Mouse (Mus musculus) heart, adult 11 months (tissue): Measurements from ENCODE around the gene Gldn.
A peak's percentile ranks its signal among the peaks of the same experiment; 100 is the strongest.

ENCODE experiments used
- DNase-seq: peaks from one replicate; pipeline ENCODE4 v3.0.0; 2022

Gldn gene

GRCm38 (mm10) chr9:54286331-54286987 is at the start of gene Gldn:
Gene Gldn (plus strand): TSS chr9:54286486.
- peak; percentile 60 for DNase-seq

- DNase-seq = no peak
Observed at GRCm38 (mm10) chr9:54244869-54245665, 41.2 kb upstream of the Gldn start.

- DNase-seq = no peak
Observed at GRCm38 (mm10) chr9:54264754-54265153, 21.5 kb upstream of the Gldn start.

GRCm38 (mm10) chr9:54268010-54268409 is 18.3 kb upstream of the Gldn start, which contains the start of gene Cyp19a1:
Gene Cyp19a1 (minus strand): TSS chr9:54268110.
- DNase-seq = no peak

- DNase-seq = no peak
Observed at GRCm38 (mm10) chr9:54269987-54270386, 16.3 kb upstream of the Gldn start.

- no peak for DNase-seq
Observed at GRCm38 (mm10) chr9:54270889-54271288, 15.4 kb upstream of the Gldn start.

GRCm38 (mm10) chr9:54275283-54275682 is 11.0 kb upstream of the Gldn start:
- DNase-seq = peak; percentile 63

- peak; percentile 67 for DNase-seq
Observed at GRCm38 (mm10) chr9:54279046-54279589, 7.2 kb upstream of the Gldn start.

- DNase-seq = no peak
Observed at GRCm38 (mm10) chr9:54287804-54288203, 1.5 kb downstream of the Gldn start.

GRCm38 (mm10) chr9:54299389-54299788 is 13.1 kb downstream of the Gldn start:
- no peak for DNase-seq

GRCm38 (mm10) chr9:54299792-54300191 is 13.5 kb downstream of the Gldn start:
- DNase-seq = peak; percentile 78

GRCm38 (mm10) chr9:54301255-54301654 is 15.0 kb downstream of the Gldn start:
- peak; percentile 89 for DNase-seq

GRCm38 (mm10) chr9:54308209-54308608 is 21.9 kb downstream of the Gldn start:
- DNase-seq = no peak

GRCm38 (mm10) chr9:54308751-54309358 is 22.6 kb downstream of the Gldn start:
- peak; percentile 34 for DNase-seq

GRCm38 (mm10) chr9:54316363-54316762 is 30.1 kb downstream of the Gldn start:
- DNase-seq = no peak

GRCm38 (mm10) chr9:54323456-54323855 is 37.2 kb downstream of the Gldn start:
- peak; percentile 57 for DNase-seq

GRCm38 (mm10) chr9:54329201-54329600 is 42.9 kb downstream of the Gldn start:
- peak; percentile 55 for DNase-seq

- DNase-seq = peak; percentile 46
Observed at GRCm38 (mm10) chr9:54335582-54335981, 49.3 kb downstream of the Gldn start.

- peak; percentile 74 for DNase-seq
Observed at GRCm38 (mm10) chr9:54336532-54337144, 50.4 kb downstream of the Gldn start.

- peak; percentile 31 for DNase-seq
Observed at GRCm38 (mm10) chr9:54342026-54342425, 55.7 kb downstream of the Gldn start.

GRCm38 (mm10) chr9:54356756-54357155 is 70.5 kb downstream of the Gldn start:
- DNase-seq = no peak
